Mouse (Mus musculus) thymus, postnatal 4 days (tissue): ENCODE data around the gene Socs3.

Source experiments
- DNase-seq: peaks from one replicate; pipeline ENCODE4 v3.0.0; 2021

The Socs3 gene

GRCm38 (mm10) chr11:117969945-117970872, at the start of gene Socs3:
Gene Socs3 (minus strand): TSS chr11:117970047.
- peak; percentile 99 for DNase-seq

- peak; percentile 65 for DNase-seq
Observed at GRCm38 (mm10) chr11:118018328-118018727, 48.5 kb upstream of the Socs3 start.

GRCm38 (mm10) chr11:118015381-118016145, 45.7 kb upstream of the Socs3 start:
- DNase-seq, result peak; percentile 62

- peak; percentile 76 for DNase-seq
Observed at GRCm38 (mm10) chr11:118014391-118014995, 44.6 kb upstream of the Socs3 start.

- no peak for DNase-seq
Observed at GRCm38 (mm10) chr11:118013339-118013738, 43.5 kb upstream of the Socs3 start.

- DNase-seq, result no peak
Observed at GRCm38 (mm10) chr11:118012595-118012994, 42.7 kb upstream of the Socs3 start.

GRCm38 (mm10) chr11:118009865-118010571, 40.2 kb upstream of the Socs3 start:
- no peak for DNase-seq

- DNase-seq, result no peak
Observed at GRCm38 (mm10) chr11:118008843-118009242, 39.0 kb upstream of the Socs3 start.

GRCm38 (mm10) chr11:118008144-118008805, 38.4 kb upstream of the Socs3 start:
- no peak for DNase-seq

- DNase-seq, result peak; percentile 57
Observed at GRCm38 (mm10) chr11:118007460-118008143, 37.8 kb upstream of the Socs3 start.

- DNase-seq, result no peak
Observed at GRCm38 (mm10) chr11:118004217-118004616, 34.4 kb upstream of the Socs3 start.

- DNase-seq, result no peak
Observed at GRCm38 (mm10) chr11:118003718-118004117, 33.9 kb upstream of the Socs3 start.

GRCm38 (mm10) chr11:118003176-118003575, 33.3 kb upstream of the Socs3 start:
- DNase-seq, result no peak

- no peak for DNase-seq
Observed at GRCm38 (mm10) chr11:118000565-118001215, 30.8 kb upstream of the Socs3 start.

- DNase-seq, result no peak
Observed at GRCm38 (mm10) chr11:118000083-118000482, 30.2 kb upstream of the Socs3 start.

- DNase-seq, result no peak
Observed at GRCm38 (mm10) chr11:117999260-117999934, 29.6 kb upstream of the Socs3 start.

GRCm38 (mm10) chr11:117998356-117998755, 28.5 kb upstream of the Socs3 start:
- no peak for DNase-seq

- DNase-seq, result no peak
Observed at GRCm38 (mm10) chr11:117997085-117997484, 27.2 kb upstream of the Socs3 start.

GRCm38 (mm10) chr11:117996066-117996465, 26.2 kb upstream of the Socs3 start:
- no peak for DNase-seq

- no peak for DNase-seq
Observed at GRCm38 (mm10) chr11:117995661-117996060, 25.8 kb upstream of the Socs3 start.
